Mouse (Mus musculus) olfactory bulb, adult 2 months (tissue): ENCODE measurements at regions not wholly inside any gene's neighbourhood (a gene's known extent, or its start where the extent isn't known, plus 50 kb on each side); places are given as distances from the start of the nearest gene placed in this dataset.

Experiments used
- CTCF ChIP-seq: fragments of 200-500 bp; IDR thresholded peaks from 2 replicates; pipeline ENCODE4 v1.5.1; 2012; ENCODE audit warnings: low read depth, mild to moderate bottlenecking, low read length, moderate library complexity; ENCODE audit not compliant: insufficient read depth
- POLR2A ChIP-seq: fragments of 200-500 bp; IDR thresholded peaks from 2 replicates; pipeline ENCODE4 v1.6.1; 2012; ENCODE audit warnings: mild to moderate bottlenecking, low read depth, low read length, moderate library complexity; ENCODE audit not compliant: insufficient read depth

DNA sequence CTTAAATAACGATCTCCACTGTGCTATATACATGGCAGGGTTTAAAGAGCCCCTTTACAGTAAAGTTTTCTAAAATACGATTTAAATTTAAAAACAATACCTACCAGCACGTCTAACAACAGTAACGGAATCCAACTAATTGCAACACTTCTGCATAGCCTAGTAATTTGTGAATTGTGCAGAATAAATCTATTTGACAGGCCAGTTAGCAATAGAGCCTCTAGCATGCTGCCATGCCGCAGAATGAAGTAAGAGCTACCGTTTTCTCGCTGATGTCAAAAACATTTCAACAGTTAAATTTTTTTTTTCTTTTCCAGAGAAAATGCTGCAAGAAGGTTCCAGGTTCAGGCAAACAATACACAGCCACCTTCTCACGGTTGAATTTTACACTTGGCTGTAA is 454.0 kb upstream of the Adgrl2 start:
- no peak for TF ChIP-seq CTCF
- TF ChIP-seq POLR2A: no peak
